Mouse (Mus musculus) limb, embryonic 15.5 days (tissue): ENCODE results near the gene Kctd21. TPM values are rescaled to one million over a fixed set of nuclear protein-coding genes. Genes with fewer than 3 reads are reported as not detected.

Experiments used
- ATAC-seq: fragments of 200-750 bp; cut with Nextera tagmentation; 2 replicates; pipeline ENCODE4 v1.8.0; 2017; ENCODE audit warnings: low read depth, moderate TSS enrichment; ENCODE audit not compliant: insufficient number of reproducible peaks, low FRiP score, low TSS enrichment
- H3K27ac ChIP-seq: fragments of 300-500 bp; sonication (generic); 2 replicates; pipeline ENCODE4 v1.5.1; 2015; ENCODE audit warnings: moderate library complexity, mild to moderate bottlenecking, inconsistent platforms
- H3K27me3 ChIP-seq: fragments of 300-500 bp; sonication (generic); 2 replicates; pipeline ENCODE4 v1.6.1; 2015; ENCODE audit warnings: inconsistent platforms
- H3K36me3 ChIP-seq: fragments of 300-500 bp; sonication (generic); 2 replicates; pipeline ENCODE4 v1.6.1; 2015; ENCODE audit warnings: inconsistent platforms
- H3K4me1 ChIP-seq: fragments of 300-500 bp; sonication (generic); 2 replicates; pipeline ENCODE4 v1.6.1; 2015; ENCODE audit warnings: inconsistent platforms
- H3K4me2 ChIP-seq: fragments of 300-500 bp; sonication (generic); 2 replicates; pipeline ENCODE4 v1.6.1; 2015; ENCODE audit warnings: mild to moderate bottlenecking, inconsistent platforms
- H3K4me3 ChIP-seq: fragments of 300-500 bp; sonication (generic); 2 replicates; pipeline ENCODE4 v1.5.1; 2015; ENCODE audit warnings: mild to moderate bottlenecking, inconsistent platforms
- H3K9ac ChIP-seq: fragments of 300-500 bp; sonication (generic); 2 replicates; pipeline ENCODE4 v1.6.1; 2015; ENCODE audit warnings: inconsistent platforms
- H3K9me3 ChIP-seq: fragments of 300-500 bp; sonication (generic); 2 replicates; pipeline ENCODE4 v1.6.1; 2016; ENCODE audit warnings: inconsistent platforms
- WGBS: fragments of 180-500 bp; shearing (Covaris S2); methylation state at CpG from one replicate; pipeline ENCODE4 v1.1.7; 2015; 5-methylcytosine and 5-hydroxymethylcytosine counted together
- polyA plus RNA-seq: library from polyadenylated mRNA; unstranded; fragments of >200 nt; fragmentation: Nextera tagmentation; extraction: Ambion mirVana; gene quantifications from 2 replicates; pipeline ENCODE4 v1.2.1, GENCODE M21; 2015

The Kctd21 gene
- polyA plus RNA-seq, 1 experiment from 2014 or later, result 4.4 TPM

- 77% methylated on average over 2 of the region's 2 CpGs for WGBS
- ATAC-seq, result no peak
These were observed 62.2 kb downstream of the Kctd21 start for GRCm38 (mm10) chr7:97394375-97394774.

DNA sequence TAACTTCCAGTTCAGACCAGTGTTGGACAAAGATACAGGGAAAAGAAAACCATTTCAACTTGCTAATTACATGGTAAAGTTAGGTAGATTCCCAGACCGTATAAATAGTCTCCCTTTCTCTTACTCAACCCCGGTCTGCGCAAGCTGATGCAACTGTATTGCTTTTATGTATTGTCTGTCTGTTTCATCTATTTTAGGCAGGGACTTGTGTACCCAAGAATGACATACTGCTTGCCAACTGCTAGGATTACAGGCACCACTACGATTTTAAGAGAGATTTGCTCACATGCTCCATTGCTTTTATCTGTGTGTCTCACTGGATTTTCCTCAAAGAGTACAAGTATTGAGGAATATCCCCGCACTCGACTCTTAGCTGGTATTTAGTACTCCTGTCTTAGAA, 66.8 kb downstream of the Kctd21 start:
- Histone ChIP-seq H3K27me3 (no peaks in the 10 kb centered on the region), H3K9ac (no peak overlapping the region), H3K4me3 (no peak overlapping the region), H3K4me1 (peaks cover 10% of the 10 kb centered on the region; the same call in 1 of the 2 replicates), H3K36me3 (peaks cover 2% of the 10 kb centered on the region; the same call in 1 of the 2 replicates), H3K27ac (no peak overlapping the region), H3K4me2 (no peak overlapping the region), H3K9me3 (no peaks in the 10 kb centered on the region)
- no peak for ATAC-seq
- 87% methylated on average over 6 of the region's 6 CpGs for WGBS

More at GRCm38 (mm10) chr7:97394375-97394774, 62.2 kb downstream of the Kctd21 start:
- no peaks in the 10 kb centered on the region for H3K4me1 ChIP-seq
- H3K4me2 ChIP-seq, result no peak overlapping the region
- H3K36me3 ChIP-seq, result peaks cover 27% of the 10 kb centered on the region
- no peak overlapping the region for H3K9ac ChIP-seq
- H3K27ac ChIP-seq, result no peak overlapping the region
- no peak overlapping the region for H3K4me3 ChIP-seq
- H3K9me3 ChIP-seq, result no peaks in the 10 kb centered on the region
- no peaks in the 10 kb centered on the region for H3K27me3 ChIP-seq

Other genes with a start within 250 kb of the Kctd21 start
- 1.6 and 2.2 TPM in 2 replicates for gene Usp35, start 307 bp upstream of the Kctd21 start, polyA plus RNA-seq
- 31.5 and 33.0 TPM in 2 replicates for gene Alg8, start 39.3 kb downstream of the Kctd21 start, polyA plus RNA-seq
- 291 and 303 TPM in 2 replicates for gene Ndufc2, start 67.7 kb downstream of the Kctd21 start, polyA plus RNA-seq
- 0.91 and 3.5 TPM in 2 replicates for gene Thrsp, start 85.4 kb downstream of the Kctd21 start, polyA plus RNA-seq
- gene Kctd14, start 119.0 kb downstream of the Kctd21 start, polyA plus RNA-seq, result 3.2 and 3.4 TPM in 2 replicates
- 40.6 and 43.3 TPM in 2 replicates for gene Ints4, start 148.6 kb downstream of the Kctd21 start, polyA plus RNA-seq
- gene Aamdc, start 247.2 kb downstream of the Kctd21 start, polyA plus RNA-seq, result 72.2 and 97.0 TPM in 2 replicates
- gene Rsf1, start 247.6 kb downstream of the Kctd21 start, polyA plus RNA-seq, result 19.7 and 22.8 TPM in 2 replicates